Mouse (Mus musculus) retina, postnatal 1 day (tissue): Measurements from ENCODE around the gene Vmn1r38.
"Not testable (repeated sequence)": the region's sequence is repeated elsewhere in the genome, so short reads cannot be mapped to it uniquely, and the experiment has no call there.

Experiments used
- DNase-seq: peaks from one replicate; pipeline ENCODE4 v3.0.0-alpha.2; 2012

The Vmn1r38 gene

GRCm38 (mm10) chr6:66782527-66782926 is at the start of gene Vmn1r38:
Gene Vmn1r38 (minus strand): TSS chr6:66782627.
- not testable (repeated sequence) for DNase-seq

GRCm38 (mm10) chr6:66810509-66810908 is 28.1 kb upstream of the Vmn1r38 start, which contains the start of gene Vmn1r39:
Gene Vmn1r39 (minus strand): TSS chr6:66810609.
- DNase-seq = no peak

GRCm38 (mm10) chr6:66806311-66806710 is 23.9 kb upstream of the Vmn1r38 start:
- no peak for DNase-seq

- no peak for DNase-seq
Observed at GRCm38 (mm10) chr6:66805713-66806112, 23.3 kb upstream of the Vmn1r38 start.

GRCm38 (mm10) chr6:66729082-66729481 is 53.3 kb downstream of the Vmn1r38 start, which contains the start of gene Vmn1r37:
Gene Vmn1r37 (plus strand): TSS chr6:66729382.
- not testable (repeated sequence) for DNase-seq
